Mouse (Mus musculus): ENCODE measurements around the gene Plekhh2.

The Plekhh2 gene

DNA sequence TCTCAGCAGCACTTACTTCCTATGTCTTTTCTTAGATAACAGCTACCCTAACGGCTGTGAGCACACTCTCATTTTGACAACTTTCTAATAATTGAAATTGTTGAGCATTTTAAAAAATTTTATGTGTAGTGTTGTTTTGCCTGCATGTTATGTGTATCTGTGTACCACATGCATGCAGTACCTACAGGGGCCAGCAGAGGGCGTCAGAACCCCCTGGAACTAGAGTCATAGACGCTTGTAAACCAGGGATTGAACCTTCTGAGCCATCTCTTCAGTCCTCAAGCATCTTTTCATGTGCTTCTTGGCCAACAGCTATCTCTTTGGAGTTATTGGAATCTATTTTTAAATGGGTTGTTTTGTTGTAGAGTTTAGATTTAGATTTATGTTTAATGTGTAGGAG, 130.2 kb downstream of the Plekhh2 start:
- no peak for DNase-seq (ENCODE audit: low spot score in 2 of 2)

- no peak for DNase-seq (ENCODE audit: low spot score in 2 of 2)
Observed at GRCm38 (mm10) chr17:84642324-84642723, 130.6 kb downstream of the Plekhh2 start.

- no peak for DNase-seq (ENCODE audit: low spot score in 2 of 2)
Observed at GRCm38 (mm10) chr17:84644292-84645050, 132.8 kb downstream of the Plekhh2 start.

DNA sequence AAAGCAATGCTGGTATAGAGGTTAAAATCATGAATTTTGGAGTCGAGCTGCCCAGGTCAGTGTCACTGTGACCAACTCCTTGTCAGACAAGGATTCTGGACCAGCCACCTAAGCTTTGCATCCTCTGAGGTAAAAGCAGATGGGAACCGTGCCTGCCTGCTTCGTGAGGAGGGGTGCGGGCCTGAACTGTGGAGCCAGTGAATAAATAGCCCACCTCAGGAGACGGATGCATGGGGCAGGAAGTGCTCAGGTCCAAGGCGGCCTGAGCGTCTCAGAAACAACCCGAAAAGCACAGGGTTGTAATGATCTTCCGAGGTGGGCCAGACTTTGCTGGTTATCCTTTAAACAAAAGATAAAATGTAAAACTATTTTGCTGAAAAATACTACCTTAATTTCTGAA, 133.4 kb downstream of the Plekhh2 start:
- no peak for DNase-seq (ENCODE audit: low spot score in 2 of 2)

DNA sequence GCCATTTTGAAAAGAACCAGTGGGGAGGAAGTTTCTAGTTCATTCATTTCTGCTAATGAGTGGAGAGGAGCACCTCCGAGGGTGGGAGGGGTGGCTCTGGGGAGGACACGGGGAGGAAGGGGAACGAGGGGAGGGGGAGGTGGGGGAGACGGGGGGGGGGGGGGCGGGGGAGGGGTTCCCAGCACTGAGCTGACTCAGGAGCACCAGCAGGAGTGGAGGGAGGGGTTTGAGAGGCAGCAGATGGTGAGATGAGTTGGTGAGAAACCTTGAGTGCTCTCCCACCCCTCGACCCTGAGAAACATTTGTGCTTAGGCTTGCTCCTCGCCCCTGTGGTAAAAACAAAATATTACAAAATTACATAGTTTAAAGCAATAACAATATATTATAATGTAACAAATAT, 134.2 kb downstream of the Plekhh2 start:
- no peak for DNase-seq (ENCODE audit: low spot score in 2 of 2)

DNA sequence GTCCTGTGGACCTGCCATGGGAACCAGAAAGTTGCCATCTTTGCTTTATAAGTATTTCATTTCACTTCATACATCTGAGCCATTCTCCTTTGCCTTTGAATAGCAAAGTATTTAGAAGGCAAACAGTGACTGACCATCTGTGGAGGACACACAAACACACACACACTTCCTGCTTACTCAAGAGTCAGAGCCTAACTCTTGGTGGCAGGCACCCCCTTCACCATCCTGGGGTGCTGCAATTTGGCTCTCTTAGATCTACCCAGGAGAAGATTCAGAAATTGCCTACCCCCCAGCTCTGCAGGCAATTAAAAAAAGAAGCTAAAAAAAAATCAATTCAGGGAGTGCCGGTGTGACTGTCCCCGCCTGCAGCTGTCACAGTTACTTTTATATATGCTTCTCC, 134.8 kb downstream of the Plekhh2 start:
- DNase-seq (ENCODE audit: low spot score in 2 of 2): no peak

DNA sequence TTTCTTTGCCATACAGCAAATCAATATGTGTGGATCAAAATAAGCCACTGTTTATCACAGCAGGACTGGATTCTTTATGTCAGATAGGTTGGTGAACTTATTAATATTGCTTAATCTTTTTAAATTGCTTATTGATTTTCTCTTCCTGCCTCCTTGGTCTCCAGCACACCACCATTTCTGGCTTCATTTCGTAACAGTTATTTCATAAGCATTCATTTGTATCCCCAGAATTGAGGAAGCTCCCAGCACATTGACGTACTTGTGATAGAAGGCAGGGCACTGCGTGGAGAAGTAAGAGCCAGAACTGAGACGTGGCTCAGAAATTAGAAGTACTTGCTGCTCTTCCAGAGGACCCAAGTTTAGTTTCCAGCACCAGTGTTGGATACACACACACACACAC, 135.9 kb downstream of the Plekhh2 start:
- no peak for DNase-seq (ENCODE audit: low spot score in 2 of 2)

DNA sequence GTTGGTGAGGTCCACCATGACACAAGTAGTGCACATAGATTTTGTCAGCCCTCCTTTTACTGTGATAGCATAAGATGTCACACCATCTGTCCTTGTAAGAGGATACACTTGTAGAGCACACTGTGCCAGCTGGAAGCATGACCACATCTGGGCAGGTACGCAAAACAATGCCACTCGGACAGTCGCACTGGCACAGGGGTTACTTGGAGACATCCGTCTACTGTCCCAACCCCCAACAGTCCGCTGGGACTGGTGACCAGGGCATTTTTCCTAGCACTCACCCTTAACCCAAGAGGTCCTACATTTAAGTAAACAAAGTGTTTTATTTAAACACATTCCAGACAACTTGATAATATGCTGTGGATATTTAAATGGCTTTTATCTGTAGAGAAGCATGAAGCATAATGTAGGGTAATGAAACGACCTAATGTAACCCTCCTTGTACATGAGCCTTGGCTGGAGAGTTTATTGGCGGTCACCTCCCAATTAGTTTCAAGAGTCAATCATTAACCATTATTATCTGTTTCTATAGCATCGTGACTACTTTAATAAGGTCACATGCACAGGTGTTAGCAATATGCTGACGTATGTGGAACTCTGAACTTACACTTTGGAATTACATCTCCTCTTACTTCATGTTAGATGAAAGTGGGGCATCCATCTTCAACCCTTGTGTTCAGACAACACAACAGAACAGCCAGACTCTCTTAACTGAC, 138.8 kb downstream of the Plekhh2 start:
- no peak for DNase-seq (ENCODE audit: low spot score in 2 of 2)

DNA sequence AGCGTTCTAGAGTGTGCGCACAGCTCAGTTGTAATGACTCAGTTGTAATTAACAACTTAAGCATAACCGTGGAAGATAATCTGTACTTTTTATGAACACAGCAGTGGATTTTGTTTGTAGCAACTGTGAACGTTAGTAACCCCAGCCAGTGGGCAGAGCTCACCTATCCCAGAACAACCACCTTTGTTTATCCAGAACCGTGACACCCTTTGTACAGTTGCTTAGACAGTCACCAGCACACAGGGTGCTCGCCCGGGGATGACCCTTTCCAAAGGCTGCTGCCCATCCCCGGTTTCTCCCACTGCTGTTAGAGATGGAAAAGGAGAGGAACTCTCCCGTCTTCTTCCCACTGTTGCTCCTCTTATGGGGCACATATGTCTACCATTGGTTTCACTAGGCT, 141.8 kb downstream of the Plekhh2 start:
- DNase-seq (ENCODE audit: low spot score in 2 of 2): no peak

GRCm38 (mm10) chr17:84656205-84656604, 144.5 kb downstream of the Plekhh2 start:
- no peak for DNase-seq (ENCODE audit: low spot score in 2 of 2)

DNA sequence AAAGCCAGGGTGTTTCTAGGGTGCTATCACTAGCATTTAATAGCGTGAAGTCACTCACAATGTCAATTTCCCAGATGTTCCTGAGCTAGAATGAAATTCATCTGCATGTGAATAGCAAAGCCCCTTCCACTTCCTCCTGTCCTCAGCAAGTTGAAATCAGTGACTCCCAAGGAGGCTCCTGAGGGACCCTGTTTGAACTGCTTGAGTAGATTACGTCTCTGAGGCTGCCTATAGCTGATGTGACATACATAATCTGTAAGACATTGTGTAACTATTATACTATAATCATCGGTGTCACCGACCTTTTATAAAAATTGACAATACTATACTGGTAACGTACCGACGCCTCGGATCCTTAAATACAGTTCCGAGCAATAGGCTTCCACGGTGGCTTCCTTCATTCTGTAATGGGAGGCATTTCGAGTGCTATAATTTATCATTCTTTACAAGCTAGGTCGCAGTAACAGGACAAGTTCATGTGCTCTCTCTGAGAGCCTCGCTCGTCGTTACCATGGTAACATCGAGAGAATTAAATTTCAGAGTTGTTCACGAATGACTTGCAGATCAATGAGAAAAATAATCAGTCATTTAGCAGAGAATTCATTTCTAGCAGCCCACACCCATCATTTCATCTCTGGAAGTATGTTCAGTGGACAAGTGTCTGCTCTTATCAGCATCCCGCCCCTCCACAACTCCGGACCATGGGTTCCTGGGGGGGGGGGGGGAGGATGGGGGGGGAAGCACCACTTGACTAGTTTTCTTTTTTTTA, 145.1 kb downstream of the Plekhh2 start:
- no peak for DNase-seq (ENCODE audit: low spot score in 2 of 2)

DNA sequence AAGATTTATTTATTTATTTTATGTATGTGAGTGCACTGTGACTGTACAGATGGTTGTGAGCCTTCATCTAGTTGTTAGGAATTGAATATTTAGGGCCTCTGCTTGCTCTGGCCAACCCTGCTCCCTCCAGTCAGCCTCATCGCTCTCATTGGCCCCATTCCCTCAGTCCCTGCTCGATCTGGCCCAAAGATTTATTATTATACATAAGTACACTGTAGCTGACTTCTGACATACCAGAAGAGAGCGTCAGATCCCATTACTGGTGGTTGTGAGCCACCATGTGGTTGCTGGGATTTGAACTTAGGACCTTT, 145.7 kb downstream of the Plekhh2 start:
- no peak for DNase-seq (ENCODE audit: low spot score in 2 of 2)

DNA sequence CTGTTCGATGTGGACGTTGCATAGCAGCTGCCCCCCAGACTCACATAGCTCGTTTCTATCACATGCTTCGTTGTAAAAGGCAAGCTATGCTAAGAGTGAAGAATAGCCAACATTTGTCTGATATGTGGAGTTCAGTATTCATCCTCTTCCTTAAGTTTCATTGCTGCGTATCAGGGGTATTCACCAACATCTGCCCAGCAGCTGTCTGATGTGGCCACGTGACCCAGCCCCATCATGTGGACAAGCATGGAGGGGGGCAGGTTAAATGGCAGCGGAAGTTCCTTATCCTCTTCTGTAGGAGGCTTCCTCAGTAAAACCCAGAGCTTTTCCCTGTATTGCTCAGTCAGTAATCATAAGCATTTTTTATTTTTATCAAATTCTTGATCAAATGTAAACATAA, 146.1 kb downstream of the Plekhh2 start:
- no peak for DNase-seq (ENCODE audit: low spot score in 2 of 2)

- DNase-seq (ENCODE audit: low spot score in 2 of 2): no peak
Observed at GRCm38 (mm10) chr17:84658195-84658594, 146.5 kb downstream of the Plekhh2 start.

DNA sequence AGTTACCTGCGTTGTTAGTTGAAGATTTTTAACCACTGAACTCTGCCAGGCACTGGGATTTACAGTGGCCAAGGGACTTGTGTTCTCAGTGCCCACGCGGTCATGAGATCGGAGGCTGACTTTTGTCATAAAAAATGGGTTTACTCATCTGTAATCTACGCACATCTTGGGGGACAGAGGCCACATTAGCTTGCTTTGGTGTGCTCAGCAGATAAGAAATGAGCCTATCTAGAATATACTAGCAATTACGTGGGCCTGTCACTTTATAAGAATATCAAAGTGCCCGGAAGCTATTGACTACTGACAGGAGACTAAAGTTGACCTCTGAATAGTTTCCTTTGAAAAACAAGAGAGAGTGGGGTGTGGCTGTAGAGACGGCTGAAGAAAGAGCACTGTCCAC, 147.3 kb downstream of the Plekhh2 start:
- DNase-seq (ENCODE audit: low spot score in 2 of 2): no peak

GRCm38 (mm10) chr17:84665053-84665452, 153.4 kb downstream of the Plekhh2 start:
- no peak for DNase-seq (ENCODE audit: low spot score in 2 of 2)

GRCm38 (mm10) chr17:84665691-84666090, 154.0 kb downstream of the Plekhh2 start:
- no peak for DNase-seq (ENCODE audit: low spot score in 2 of 2)

- no peak for DNase-seq (ENCODE audit: low spot score in 2 of 2)
Observed at GRCm38 (mm10) chr17:84667848-84668247, 156.2 kb downstream of the Plekhh2 start.
